Mouse (Mus musculus) liver, postnatal 0 days (tissue): ENCODE measurements around the gene Gpr108.

Experiments used
- CTCF ChIP-seq: sonication (generic); IDR thresholded peaks from 2 replicates; pipeline ENCODE4 v1.5.1; 2016; ENCODE audit warnings: antibody characterized with exemption, low read depth
- EP300 ChIP-seq: IDR thresholded peaks from 2 replicates; pipeline ENCODE4 v1.6.1; 2016; ENCODE audit warnings: antibody characterized with exemption, low read depth, mild to moderate bottlenecking

DNA sequence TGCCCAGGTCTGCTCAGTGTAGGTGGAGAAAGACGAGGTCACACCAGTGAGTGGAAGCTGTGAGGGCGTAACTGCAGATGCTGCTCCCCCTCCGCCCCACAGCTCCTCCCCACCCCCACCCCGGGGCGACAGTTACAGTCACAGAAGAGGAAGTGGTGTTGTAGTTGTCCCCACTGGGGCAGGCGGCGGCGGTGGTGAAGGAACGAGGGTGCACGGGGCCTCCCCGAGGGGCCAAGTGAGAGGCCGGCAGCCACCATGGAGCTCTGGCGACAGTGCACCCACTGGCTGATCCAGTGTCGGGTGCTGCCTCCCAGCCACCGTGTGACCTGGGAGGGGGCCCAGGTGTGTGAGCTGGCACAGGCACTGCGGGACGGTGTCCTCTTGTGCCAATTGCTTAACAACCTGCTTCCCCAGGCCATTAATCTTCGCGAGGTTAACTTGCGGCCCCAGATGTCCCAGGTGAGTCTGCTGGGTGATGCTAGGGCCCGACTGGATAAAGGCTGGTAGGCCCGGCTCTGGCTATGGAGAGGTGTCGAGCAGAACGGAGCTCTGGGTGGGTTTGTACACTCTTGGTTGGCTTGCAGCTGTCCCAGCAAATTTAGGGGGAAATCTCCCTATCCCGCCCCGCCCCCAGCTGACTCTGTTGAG lies 30.8 kb upstream of the Gpr108 start, which contains the start of gene Vav1:
- TF ChIP-seq CTCF, result no peak
- no peak for TF ChIP-seq EP300
